Mouse (Mus musculus) cerebellum, adult 8-10 months (tissue): ENCODE results near the gene Mtx2.

Source experiments
- DNase-seq: peaks from one replicate; pipeline ENCODE4 v3.0.0; 2022

Gene Mtx2

GRCm38 (mm10) chr2:74925968-74926814 is 100.6 kb downstream of the Mtx2 start:
- DNase-seq: no peak
